Mouse (Mus musculus) 416B (cell line): ENCODE measurements around the gene H2-Eb1.
A peak's percentile ranks its signal among the peaks of the same experiment; 100 is the strongest.

ENCODE experiments used
- DNase-seq: peaks from one replicate; pipeline ENCODE4 v3.0.0; 2011; ENCODE audit warnings: low read depth

The H2-Eb1 gene

DNA sequence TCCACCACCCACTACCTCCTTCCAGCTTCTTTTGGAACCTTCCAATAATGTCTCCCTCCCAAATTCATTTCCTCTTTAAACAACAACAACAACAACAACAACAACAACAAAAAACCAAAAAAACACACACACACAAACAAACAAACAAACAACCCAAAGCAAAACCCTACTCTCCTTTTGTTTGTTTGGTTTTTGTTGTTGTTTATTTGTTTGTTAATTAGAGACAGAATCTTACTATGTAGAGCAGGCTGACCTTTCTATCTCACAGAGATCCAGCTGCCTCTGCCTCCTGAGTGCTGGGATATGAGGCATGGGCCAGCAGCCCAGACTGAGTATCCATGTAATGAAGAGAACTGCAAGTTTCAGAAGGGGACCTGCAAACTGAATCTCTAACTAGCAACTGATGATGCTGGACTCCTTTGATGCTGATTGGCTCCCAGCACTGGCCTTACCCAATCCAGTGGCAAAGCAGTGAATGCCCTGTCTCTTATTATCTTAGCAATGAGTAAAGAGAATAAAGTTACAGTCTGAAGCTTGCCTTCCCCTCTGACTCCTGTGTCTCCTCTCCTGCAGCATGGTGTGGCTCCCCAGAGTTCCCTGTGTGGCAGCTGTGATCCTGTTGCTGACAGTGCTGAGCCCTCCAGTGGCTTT, at the start of gene H2-Eb1:
Gene H2-Eb1, plus strand, starts transcription at position 488 of the 651 bp plus-strand sequence.
- peak; percentile 91 for DNase-seq

DNA sequence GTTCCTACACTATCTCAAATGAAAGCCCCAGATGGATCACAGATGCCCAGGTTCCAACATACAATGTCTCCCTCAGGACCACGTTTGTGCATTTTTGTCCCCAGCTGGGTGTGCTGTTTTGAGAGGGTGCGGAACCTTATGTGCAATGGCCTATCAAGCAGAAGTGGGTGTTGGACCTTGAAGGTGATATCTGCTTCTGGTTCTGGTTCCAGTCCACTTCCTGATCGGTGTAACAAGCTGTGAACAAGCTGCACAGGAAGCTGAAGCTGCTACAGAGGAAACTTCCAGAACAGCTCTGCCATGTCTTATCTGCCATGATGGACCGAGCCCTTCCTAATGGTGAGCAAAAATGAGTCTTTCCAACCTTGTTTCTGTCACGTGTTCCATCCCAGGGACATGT, 49.2 kb upstream of the H2-Eb1 start:
- no peak for DNase-seq

GRCm38 (mm10) chr17:34257594-34258375, 47.9 kb upstream of the H2-Eb1 start, which contains the start of gene H2-Ab1:
TSS of gene H2-Ab1 (plus strand) at chr17:34257689.
- peak; percentile 83 for DNase-seq

GRCm38 (mm10) chr17:34260551-34260950, 45.1 kb upstream of the H2-Eb1 start:
- DNase-seq: no peak

DNA sequence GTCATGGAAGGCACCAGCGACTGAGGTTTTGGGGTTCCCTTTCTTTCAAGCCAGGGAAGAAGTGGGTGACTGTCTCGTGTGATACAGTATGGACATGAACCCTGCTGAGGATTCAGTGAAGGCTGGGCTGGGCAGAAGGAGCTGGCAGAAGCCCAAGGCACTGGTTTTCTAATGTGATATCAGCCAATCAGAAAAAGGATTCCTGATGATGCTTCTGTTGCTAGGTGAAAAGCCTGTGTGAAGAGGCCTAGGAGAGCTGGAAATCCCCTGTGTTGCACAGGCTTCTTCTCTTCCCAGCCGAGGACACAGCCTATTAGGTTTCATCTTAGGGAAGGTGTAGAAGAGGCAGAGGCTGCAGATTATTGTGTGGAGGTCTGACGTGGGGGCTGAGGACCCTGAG, 44.2 kb upstream of the H2-Eb1 start:
- DNase-seq: peak; percentile 64

GRCm38 (mm10) chr17:34263068-34263467, 42.6 kb upstream of the H2-Eb1 start:
- DNase-seq: peak; percentile 45

DNA sequence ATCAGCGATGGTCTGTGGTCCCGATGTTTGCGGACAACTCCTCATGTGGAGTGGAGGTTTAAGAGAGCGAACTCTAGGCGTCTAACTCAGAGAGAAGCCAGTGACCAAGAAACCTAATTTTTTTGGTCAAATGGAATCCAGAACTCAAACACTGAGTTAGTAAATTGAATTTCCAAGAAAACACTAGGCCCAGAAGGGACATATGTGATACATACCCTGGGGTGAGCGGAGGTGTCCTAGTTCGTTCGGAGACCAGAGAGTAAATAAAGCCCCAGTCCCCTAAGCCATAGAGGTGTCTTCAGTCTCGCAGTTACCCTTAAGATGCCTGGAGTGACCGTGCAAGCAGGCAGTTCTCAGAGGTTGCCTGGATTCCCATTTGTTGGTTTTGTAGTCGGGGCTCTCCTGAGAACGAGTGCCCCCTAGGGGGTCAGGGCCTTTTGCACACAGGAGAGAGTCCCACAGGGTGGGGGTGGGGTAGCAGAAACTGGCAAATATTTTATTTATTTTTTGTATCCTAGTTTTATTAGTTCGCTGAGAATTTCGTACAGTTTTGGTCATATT, 41.8 kb upstream of the H2-Eb1 start:
- DNase-seq: no peak

- DNase-seq: no peak
Measured at GRCm38 (mm10) chr17:34264452-34265351, 41.0 kb upstream of the H2-Eb1 start.

DNA sequence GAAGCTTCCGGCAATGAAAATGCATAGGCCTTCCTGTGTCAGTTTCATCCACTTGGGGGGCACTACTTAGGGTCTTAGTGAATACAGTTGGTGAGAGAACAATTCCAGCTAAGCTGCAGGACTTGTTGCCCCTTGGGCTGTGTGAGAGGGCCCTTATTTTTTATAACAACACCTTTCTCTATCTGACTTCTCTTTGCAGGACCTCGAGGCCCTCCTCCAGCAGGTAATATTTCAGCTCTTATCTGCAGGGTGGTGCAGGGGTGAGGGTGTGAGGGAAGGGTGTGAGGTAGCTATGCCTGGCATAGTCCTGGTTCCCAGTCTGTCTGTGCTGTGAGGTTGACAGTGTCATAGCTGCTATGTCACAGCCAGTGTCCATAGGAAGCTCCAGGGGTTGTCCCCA, 37.4 kb upstream of the H2-Eb1 start:
- DNase-seq: no peak

- no peak for DNase-seq
Measured at GRCm38 (mm10) chr17:34268748-34269147, 36.9 kb upstream of the H2-Eb1 start.

- no peak for DNase-seq
Measured at GRCm38 (mm10) chr17:34269817-34270216, 35.9 kb upstream of the H2-Eb1 start.

DNA sequence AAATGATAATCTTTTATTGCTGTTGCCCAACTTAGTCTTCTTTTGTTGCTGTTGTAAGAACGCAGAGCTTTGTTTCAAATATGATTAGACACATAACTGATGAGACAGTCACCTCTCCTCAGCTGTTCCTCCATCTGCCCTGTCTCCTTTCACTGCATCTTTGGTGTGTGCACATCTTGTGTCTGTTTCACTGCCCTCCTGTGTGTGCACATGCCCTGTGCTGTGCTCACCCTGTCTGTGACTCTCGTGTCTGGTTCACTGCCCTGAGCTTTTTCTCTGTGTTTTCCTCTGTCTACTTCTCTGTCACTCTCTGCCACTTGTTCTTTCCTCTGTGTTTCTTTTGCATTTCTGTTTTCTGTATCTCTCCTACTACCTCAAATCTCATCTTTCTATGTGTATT, 35.4 kb upstream of the H2-Eb1 start:
- no peak for DNase-seq

GRCm38 (mm10) chr17:34270940-34271339, 34.7 kb upstream of the H2-Eb1 start:
- DNase-seq: no peak

GRCm38 (mm10) chr17:34272102-34272501, 33.6 kb upstream of the H2-Eb1 start:
- no peak for DNase-seq

DNA sequence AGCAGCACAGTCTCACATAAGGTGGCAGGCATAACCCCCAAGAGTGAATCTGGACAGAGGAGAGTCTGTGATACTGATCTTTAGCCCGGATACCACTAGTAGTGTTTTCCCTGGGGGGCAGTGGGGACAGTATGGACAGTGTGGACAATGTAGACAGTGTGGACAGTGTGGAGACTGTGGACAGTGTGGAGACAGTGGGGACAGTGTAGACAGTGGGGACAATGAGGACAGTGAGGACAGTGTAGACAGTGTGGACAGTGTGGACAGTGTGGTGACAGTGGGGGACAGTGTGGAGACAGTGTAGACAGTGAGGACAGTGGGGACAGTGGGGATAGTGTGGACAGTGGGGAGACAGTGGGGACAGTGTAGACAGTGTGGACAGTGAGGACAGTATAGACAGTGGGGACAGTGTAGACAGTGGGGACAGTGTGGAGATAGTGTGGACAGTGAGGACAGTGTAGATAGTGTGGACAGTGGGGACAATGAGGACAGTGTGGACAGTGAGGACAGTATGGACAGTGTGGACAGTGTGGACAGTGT, 25.1 kb upstream of the H2-Eb1 start:
- DNase-seq: no peak

- no peak for DNase-seq
Measured at GRCm38 (mm10) chr17:34281836-34282235, 23.8 kb upstream of the H2-Eb1 start.

DNA sequence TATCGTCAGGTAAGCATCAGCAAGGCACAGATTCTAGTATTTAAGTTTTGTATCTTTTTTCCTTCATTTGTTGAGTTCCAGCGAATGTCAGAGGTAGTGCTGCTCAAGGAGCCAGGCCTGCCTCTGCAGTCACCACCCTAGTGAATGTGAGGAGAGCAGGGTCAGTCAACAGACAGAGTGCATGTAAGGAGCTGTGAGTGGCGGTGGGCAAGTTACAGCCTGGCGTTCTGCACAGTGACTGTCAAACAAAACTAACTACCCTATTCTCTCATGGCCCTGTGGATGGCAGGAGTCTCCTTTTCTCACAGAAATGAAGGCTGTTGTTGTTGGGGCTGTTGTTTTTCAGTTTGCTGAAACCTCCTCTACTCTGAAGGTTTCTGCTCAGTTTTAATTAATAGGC, 20.3 kb upstream of the H2-Eb1 start:
- DNase-seq: no peak

- DNase-seq: no peak
Measured at GRCm38 (mm10) chr17:34285848-34286247, 19.8 kb upstream of the H2-Eb1 start.

- no peak for DNase-seq
Measured at GRCm38 (mm10) chr17:34286501-34286900, 19.2 kb upstream of the H2-Eb1 start.

DNA sequence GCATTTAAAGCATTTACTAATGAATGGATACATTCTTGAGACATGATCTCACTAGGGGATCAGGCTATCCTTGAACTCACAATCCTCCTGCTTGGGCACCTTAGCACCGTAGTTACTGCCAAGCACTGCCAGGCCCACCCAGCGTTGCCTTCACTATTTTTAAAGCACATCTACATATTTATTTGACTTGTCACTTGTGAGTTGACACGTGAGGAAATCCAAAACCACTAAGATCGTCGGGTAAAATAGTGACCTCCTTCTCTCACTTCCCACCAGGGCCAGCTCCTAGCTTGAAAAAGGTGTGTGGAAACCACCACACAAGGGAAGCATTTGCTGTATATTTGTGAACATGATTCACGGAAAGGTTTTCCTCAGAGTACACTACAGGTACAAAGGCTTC, 18.7 kb upstream of the H2-Eb1 start:
- no peak for DNase-seq

DNA sequence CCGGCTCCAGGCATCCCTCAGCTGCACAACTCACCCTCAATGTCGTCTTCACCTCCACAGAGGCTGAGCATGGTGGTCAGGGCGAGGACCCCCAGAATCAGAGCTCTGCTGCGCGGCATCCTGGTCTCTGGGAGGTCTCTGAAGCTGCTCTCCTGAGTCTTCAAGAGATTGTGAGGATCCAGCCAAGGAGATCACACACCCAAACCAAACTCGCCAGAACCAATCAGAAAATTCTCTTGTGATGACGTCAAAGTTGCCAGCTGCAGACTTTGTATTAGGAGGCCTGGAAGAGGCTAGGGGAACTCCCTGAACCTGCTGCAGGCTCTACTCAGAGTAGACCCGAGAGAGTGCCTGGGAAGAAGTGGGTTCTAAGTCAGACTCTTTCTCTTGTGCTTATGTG, 18.0 kb upstream of the H2-Eb1 start, which contains the start of gene H2-Aa:
Gene H2-Aa, minus strand, starts transcription at position 176 of the 400 bp plus-strand sequence.
- DNase-seq: peak; percentile 83

- no peak for DNase-seq
Measured at GRCm38 (mm10) chr17:34288131-34288530, 17.5 kb upstream of the H2-Eb1 start.
